Mouse (Mus musculus) lung, adult 2 months (tissue): ENCODE results near the gene Nup93.

Experiments used
- CTCF ChIP-seq: fragments of 200-500 bp; IDR thresholded peaks from 2 replicates; pipeline ENCODE4 v1.5.1; 2011; ENCODE audit warnings: mild to moderate bottlenecking, low read length, control low read depth; ENCODE audit not compliant: insufficient read depth
- POLR2A ChIP-seq: fragments of 200-500 bp; IDR thresholded peaks from 2 replicates; pipeline ENCODE4 v1.6.1; 2011; ENCODE audit warnings: low read depth, mild to moderate bottlenecking, control low read depth, low read length, borderline replicate concordance; ENCODE audit errors: extremely low read depth

DNA sequence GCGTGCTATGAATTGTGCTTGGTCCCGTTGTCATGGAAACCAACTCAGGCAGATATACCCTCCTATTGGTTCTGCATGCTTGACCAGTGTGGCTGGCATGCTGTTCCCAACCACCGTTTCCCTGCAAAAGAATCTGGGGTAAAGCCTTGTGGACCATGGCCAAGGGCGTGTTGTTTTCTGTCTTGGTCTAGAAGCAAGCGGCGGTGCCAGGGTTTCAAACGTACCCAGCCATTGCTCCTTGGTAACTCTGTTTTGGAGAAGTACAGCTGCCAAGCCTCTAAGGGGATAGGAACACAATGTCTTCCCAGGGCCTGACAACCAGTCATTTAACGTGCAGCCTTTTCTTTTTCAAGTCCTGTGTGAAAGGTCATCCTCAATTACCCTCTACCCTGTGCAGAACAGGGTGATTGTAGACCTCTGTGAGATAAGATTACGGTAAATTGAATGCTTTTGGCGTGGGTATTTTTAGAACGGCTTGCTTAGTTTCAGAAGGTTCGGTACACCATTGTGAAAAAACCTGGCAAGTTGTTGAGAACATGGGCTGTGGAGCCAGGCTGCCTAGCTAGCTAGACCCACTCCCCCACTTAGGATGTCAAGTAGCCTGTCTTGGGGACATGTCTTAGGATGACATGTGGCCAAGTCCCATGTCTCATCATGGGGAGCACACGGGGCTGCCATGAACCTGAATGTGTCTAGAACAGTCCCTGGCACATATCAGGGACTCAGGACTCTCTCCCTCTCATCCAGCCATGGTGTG lies 24.9 kb upstream of the Nup93 start:
- TF ChIP-seq POLR2A (no peak), CTCF (no peak)
